Mouse (Mus musculus): ENCODE data around the gene Rlf.
"Not testable (repeated sequence)": the region's sequence is repeated elsewhere in the genome, so short reads cannot be mapped to it uniquely, and the experiment has no call there.

Rlf gene

GRCm38 (mm10) chr4:121166697-121167096, 48.2 kb downstream of the Rlf start:
- DNase-seq (ENCODE audit: extremely low read depth, low read depth, low spot score): not testable (repeated sequence)

DNA sequence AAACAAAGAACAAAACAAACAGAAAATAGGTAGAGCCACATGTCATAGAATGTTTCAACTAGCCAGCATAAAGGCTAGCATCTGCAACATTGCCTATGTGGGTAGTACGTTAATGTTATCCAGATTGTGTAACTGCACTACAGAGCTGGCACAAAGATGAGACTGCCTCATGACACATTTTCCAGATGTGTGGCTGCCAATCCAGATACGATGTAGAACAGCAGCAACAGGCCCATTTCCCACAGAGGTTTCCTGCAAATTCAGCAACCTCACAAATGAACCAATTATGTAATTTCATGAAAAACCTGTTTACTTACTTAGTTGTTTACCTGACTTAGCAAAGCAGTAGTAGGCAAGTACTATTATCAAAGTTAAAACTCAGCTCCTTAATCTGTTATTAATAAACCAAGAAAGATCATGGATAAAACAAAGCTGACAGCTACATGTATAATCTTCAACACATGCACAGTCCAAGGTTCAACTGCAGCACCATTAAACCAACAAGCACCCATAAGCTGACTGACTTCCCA, 51.3 kb downstream of the Rlf start:
- DNase-seq (ENCODE audit: extremely low read depth, low read depth, low spot score): peak; percentile 23

- no peak for DNase-seq (ENCODE audit: extremely low read depth, low read depth, low spot score)
These were observed 105.8 kb downstream of the Rlf start, which contains the start of gene Tmco2 for GRCm38 (mm10) chr4:121109126-121109525. Tmco2 (minus strand) TSS chr4:121109226.

GRCm38 (mm10) chr4:121103304-121103703, 111.6 kb downstream of the Rlf start:
- no peak for DNase-seq (ENCODE audit: extremely low read depth, low read depth, low spot score)

DNA sequence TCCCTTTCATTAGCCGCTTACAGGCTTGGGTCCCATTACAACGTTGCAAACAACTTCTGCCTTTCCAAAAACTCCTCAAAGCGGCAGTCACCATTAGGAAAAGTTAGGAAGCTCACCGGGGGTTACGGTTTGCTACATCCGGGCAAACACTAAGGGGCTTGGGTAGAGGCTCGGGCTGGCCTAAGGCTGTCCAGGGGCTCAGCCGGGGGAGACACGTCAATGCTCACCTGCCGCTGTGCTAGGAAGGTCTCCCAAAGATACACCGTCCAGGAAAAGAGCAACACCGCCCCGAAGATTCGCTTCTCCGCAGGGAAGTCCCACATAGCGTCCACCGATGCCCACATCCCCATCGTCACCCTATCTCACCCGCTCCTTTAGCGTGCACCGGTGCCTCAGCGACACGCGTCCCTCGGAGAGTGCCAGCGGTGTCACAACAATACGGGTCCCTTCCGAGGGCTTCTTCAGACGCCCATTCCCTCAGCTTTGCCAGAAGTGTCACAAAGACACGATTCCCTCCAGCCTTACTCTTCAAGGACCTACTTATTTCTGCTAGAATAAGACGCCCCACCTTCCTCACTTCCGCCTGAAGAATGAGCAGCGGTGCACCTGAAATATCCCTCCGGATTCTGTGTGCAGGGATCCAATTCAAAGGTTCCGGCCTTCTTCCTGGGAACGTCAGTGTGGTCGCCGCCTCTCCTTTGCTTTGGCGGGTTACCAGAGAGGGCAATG, 117.1 kb downstream of the Rlf start, which contains the start of gene Zmpste24:
Zmpste24 (minus strand) TSS at position 592 of the 729 bp plus-strand sequence.
- DNase-seq (ENCODE audit: extremely low read depth, low read depth, low spot score): no peak

All from fat pad, adult 2 months (tissue).